Mouse (Mus musculus) thymus, adult 2 months (tissue): ENCODE data around the gene Btaf1. TPM values are rescaled to one million over a fixed set of nuclear protein-coding genes. Genes with fewer than 3 reads are reported as not detected.
"Not testable (repeated sequence)": the region's sequence is repeated elsewhere in the genome, so short reads cannot be mapped to it uniquely, and the experiment has no call there.

Experiments
- DNase-seq: peaks from one replicate; pipeline ENCODE4 v3.0.0; 2021
- H3K27ac ChIP-seq: fragments of 200-500 bp; 2 replicates; pipeline ENCODE4 v1.5.1; 2012; ENCODE audit warnings: low read length, control low read depth; ENCODE audit not compliant: control insufficient read depth, insufficient read depth
- H3K27me3 ChIP-seq: fragments of 200-500 bp; 2 replicates; pipeline ENCODE4 v1.6.1; 2012; ENCODE audit warnings: mild to moderate bottlenecking, low read length, moderate library complexity, mixed read lengths; ENCODE audit not compliant: control insufficient read depth, insufficient read depth
- H3K36me3 ChIP-seq: fragments of 200-500 bp; 2 replicates; pipeline ENCODE4 v1.6.1; 2012; ENCODE audit warnings: mild to moderate bottlenecking, low read length, moderate library complexity; ENCODE audit not compliant: control insufficient read depth, insufficient read depth
- H3K4me1 ChIP-seq: fragments of 200-500 bp; replicated peaks from 2 replicates; pipeline ENCODE4 v1.6.1; 2012; ENCODE audit warnings: low read length; ENCODE audit not compliant: control insufficient read depth, insufficient read depth
- H3K4me3 ChIP-seq: fragments of 200-500 bp; 2 replicates; pipeline ENCODE4 v1.5.1; 2012; ENCODE audit warnings: mild to moderate bottlenecking, low read length, control low read depth, moderate library complexity; ENCODE audit not compliant: control insufficient read depth, insufficient read depth
- CTCF ChIP-seq: fragments of 200-500 bp; IDR thresholded peaks from 2 replicates; pipeline ENCODE4 v1.5.1; 2012; ENCODE audit warnings: mild to moderate bottlenecking, control low read depth, low read length, moderate library complexity, borderline replicate concordance; ENCODE audit not compliant: control insufficient read depth, poor library complexity, insufficient read depth; ENCODE audit errors: extremely low read depth
- POLR2A ChIP-seq: fragments of 200-500 bp; IDR thresholded peaks from 2 replicates; pipeline ENCODE4 v1.6.1; 2012; ENCODE audit warnings: mild to moderate bottlenecking, low read length, control low read depth, moderate library complexity; ENCODE audit not compliant: control insufficient read depth, poor library complexity, insufficient read depth; ENCODE audit errors: extremely low read depth
- WGBS: fragments of 180-500 bp; shearing (Covaris S2); methylation state at CpG from one replicate; pipeline ENCODE4 v1.1.7; 2018; 5-methylcytosine and 5-hydroxymethylcytosine counted together
- polyA plus RNA-seq: library from polyadenylated mRNA; depleted of rRNA; stranded (reverse); fragments of >200 nt; gene quantifications from 2 replicates; pipeline ENCODE4 v1.2.3, GENCODE M21; 2012

Btaf1 gene
- polyA plus RNA-seq, 1 experiment = 9.0 TPM

DNA sequence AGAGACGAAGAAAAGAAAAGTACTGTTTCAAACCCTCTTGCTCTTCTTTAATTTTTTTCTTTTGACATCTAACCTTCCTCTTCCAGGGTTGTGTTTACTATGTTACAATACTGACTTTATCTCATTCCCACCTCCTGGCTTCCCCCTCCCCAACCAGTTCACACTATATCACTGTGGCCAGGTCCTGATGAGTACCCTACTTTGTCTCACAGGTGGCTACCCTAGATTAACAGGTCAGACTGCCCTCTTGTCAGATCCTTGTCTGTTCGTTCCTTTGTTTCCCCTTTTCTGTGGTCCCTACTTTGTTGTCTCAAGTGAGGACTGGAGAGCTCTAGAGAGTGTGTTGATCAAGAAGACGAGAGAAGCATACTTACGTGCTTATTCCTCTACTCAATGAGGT is 10.4 kb downstream of the Btaf1 start:
- 91% methylated on average over 4 of the region's 4 CpGs for WGBS
- no peak overlapping the region for H3K4me3 ChIP-seq
- H3K27ac ChIP-seq = no peak overlapping the region
- TF ChIP-seq CTCF (no peak), POLR2A (no peak)
- no peaks in the 10 kb centered on the region for H3K36me3 ChIP-seq
- no peak for DNase-seq
- no peaks in the 10 kb centered on the region for H3K4me1 ChIP-seq
- no peaks in the 10 kb centered on the region for H3K27me3 ChIP-seq

DNA sequence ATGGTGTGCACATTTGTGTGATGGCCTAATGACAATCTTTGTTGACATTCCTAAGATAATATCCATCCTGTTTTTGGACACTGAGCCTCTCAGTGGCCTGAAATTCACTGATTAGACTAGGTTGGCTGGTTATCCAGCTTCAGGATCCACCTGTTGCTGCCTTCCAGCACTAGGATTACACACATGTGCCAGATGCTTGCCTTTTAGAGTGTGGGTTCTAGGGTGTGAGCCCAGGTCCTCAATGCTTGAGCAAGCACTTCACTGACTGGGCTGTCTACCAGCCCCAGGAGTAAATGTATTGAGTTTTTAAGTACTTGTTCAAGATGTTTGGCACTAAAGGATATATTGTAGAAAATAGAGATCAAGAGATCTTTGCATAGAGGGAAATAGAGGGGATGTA is 12.1 kb downstream of the Btaf1 start:
- no peak overlapping the region for H3K27ac ChIP-seq
- H3K27me3 ChIP-seq = no peaks in the 10 kb centered on the region
- DNase-seq = no peak
- H3K36me3 ChIP-seq = no peaks in the 10 kb centered on the region
- TF ChIP-seq CTCF = no peak
- TF ChIP-seq POLR2A = no peak
- H3K4me1 ChIP-seq = no peaks in the 10 kb centered on the region
- no peak overlapping the region for H3K4me3 ChIP-seq

DNA sequence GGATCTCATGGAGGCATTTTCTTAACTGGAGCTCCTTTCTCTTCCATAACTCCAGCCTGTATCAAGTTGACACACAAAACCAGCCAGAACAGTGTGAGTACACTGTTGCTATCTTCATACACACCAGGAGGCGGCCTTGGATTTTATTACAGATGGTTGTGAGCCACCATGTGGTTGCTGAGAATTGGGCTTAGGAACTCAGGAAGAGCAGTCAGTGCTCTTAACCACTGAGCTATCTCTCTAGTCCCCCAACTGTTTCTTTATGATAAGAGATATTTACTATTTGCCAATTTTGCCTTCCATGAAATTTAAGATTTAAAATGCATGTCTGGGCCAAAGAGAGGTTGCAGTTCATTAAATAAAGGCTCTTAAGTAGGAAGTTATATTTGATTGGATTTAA is 14.2 kb downstream of the Btaf1 start:
- WGBS = 97% methylated on average over 1 of the region's 1 CpGs
- Histone ChIP-seq H3K27me3 (no peaks in the 10 kb centered on the region), H3K4me1 (no peaks in the 10 kb centered on the region), H3K36me3 (no peaks in the 10 kb centered on the region), H3K4me3 (no peak overlapping the region), H3K27ac (no peak overlapping the region)
- no peak for DNase-seq
- TF ChIP-seq POLR2A (no peak), CTCF (no peak)

DNA sequence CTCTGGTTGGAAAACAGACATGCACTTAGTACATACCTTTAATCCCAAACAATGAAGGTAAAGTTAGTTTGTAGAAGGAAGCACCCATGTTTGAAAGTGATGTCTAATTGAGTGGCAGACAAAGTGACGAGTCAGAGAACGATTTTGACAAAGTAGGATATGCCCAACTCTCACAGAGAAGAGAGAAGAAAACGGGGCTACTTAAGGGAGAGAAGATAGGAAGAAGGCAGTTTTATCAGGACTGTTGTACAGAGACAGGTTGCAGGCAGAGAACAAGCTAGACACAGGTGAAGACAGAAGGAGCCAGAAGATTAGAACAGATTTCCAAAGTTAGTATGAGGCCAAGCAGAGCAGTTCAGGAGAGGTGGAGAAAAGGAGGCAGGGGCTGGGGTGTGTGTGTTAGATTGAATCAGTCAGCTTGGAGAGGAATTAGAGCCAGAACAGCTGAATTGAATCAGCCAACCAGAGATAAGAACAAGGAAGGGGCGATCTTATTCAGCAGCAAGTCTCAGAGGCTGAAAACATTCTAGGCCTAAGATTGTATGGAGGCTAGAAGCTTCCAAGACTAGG is 27.8 kb downstream of the Btaf1 start:
- Histone ChIP-seq H3K27me3 (no peaks in the 10 kb centered on the region), H3K4me3 (no peak overlapping the region), H3K36me3 (peaks cover 20% of the 10 kb centered on the region), H3K4me1 (no peaks in the 10 kb centered on the region), H3K27ac (no peak overlapping the region)
- 95% methylated on average over 4 of the region's 4 CpGs for WGBS
- TF ChIP-seq CTCF (no peak), POLR2A (no peak)
- no peak for DNase-seq

DNA sequence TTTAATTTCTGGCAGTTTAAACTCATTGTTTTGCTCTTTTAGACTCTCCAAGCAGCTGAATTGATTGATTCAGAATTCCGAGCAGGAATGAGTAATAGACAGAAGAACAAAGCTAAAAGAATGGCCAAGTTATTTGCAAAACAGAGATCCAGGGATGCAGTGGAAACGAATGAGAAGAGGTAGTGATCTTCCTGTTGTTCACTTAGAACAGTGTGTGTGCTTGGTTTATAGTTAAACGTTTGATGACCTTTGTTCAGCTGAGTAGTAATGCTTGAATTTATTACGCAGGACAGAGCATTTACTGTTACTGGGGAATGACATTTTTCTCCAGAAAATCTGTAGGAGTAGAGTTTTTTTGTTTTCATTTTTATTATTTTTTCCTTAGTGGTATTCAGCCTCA is 32.5 kb downstream of the Btaf1 start:
- TF ChIP-seq POLR2A (no peak), CTCF (no peak)
- Histone ChIP-seq H3K4me1 (no peaks in the 10 kb centered on the region), H3K36me3 (peaks cover 35% of the 10 kb centered on the region), H3K4me3 (no peak overlapping the region), H3K27me3 (no peaks in the 10 kb centered on the region), H3K27ac (no peak overlapping the region)
- WGBS = 97% methylated on average over 4 of the region's 4 CpGs
- DNase-seq = no peak

DNA sequence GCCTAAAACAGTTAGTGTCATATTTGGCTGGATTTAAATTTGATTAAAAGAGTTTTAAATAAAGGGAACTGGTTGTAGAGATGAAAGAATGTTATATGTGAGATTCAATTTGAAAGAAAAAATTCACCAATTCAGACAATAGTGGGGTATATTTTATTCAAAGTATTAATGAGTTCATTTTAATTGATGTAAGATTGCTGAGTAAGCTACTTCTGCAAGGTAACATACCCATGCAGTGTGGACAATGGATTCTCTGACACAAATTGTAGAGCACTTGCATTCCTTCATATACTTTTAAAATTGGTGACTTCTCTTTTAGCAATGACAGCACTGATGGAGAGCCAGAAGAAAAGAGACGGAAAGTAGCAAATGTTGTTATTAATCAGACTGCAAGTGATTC is 35.4 kb downstream of the Btaf1 start:
- H3K36me3 ChIP-seq = peaks cover 44% of the 10 kb centered on the region
- no peaks in the 10 kb centered on the region for H3K4me1 ChIP-seq

DNA sequence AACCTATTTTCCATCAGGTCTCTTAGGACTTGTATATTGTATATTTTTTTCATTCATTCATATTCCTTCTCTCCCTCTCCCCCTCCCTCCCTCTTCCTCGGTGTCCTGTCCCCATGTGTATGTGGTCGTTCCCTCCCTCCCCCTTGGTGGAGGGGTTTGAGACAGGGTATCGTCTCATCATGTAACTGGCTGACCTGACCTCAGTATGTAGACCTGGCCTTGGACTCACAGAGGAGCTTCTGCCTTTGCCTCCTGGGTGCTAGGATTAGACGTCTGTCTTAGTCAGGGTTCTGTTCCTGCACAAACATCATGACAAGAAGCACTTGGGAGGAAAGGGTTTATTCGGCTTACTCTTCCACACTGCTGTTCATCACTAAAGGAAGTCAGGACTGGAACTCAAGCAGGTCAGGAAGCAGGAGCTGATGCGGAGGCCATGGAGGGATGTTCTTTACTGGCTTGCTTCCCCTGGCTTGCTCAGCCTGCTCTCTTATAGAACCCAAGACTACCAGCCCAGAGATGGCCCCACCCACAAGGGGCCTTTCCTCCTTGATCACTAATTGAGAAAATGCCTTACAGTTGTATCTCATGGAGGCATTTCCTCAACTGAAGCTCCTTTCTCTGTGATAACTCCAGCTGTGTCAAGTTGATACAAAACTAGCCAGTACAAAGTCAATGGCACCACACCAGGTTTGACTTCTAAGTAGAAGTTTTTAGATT is 36.8 kb downstream of the Btaf1 start:
- H3K4me1 ChIP-seq, H3K27me3 ChIP-seq, H3K4me3 ChIP-seq, H3K27ac ChIP-seq, DNase-seq: not testable (repeated sequence)
- H3K36me3 ChIP-seq = peaks cover 42% of the 10 kb centered on the region
- WGBS = 93% methylated on average over 6 of the region's 6 CpGs

More for the DNA sequence above, 35.4 kb downstream of the Btaf1 start:
- no peak for DNase-seq
- WGBS = 98% methylated on average over 1 of the region's 1 CpGs
- no peak overlapping the region for H3K4me3 ChIP-seq
- TF ChIP-seq POLR2A (no peak), CTCF (no peak)
- no peak overlapping the region for H3K27ac ChIP-seq
- H3K27me3 ChIP-seq = no peaks in the 10 kb centered on the region
